Mouse (Mus musculus) lung, embryonic 15.5 days (tissue): Measurements from ENCODE around the gene C1qbp. TPM values are rescaled to one million over a fixed set of nuclear protein-coding genes. Genes with fewer than 3 reads are reported as not detected.
A peak's percentile ranks its signal among the peaks of the same experiment; 100 is the strongest.

Source experiments
- ATAC-seq: fragments of 200-750 bp; cut with Nextera tagmentation; 2 replicates; pipeline ENCODE4 v1.8.0; 2017; ENCODE audit warnings: moderate number of reproducible peaks, borderline replicate concordance; ENCODE audit not compliant: low FRiP score, low TSS enrichment; ENCODE audit errors: extremely low read depth
- H3K27ac ChIP-seq: fragments of 300-500 bp; sonication (generic); 2 replicates; pipeline ENCODE4 v1.5.1; 2015; ENCODE audit warnings: moderate library complexity, mild to moderate bottlenecking, inconsistent platforms
- H3K27me3 ChIP-seq: fragments of 300-500 bp; sonication (generic); 2 replicates; pipeline ENCODE4 v1.6.1; 2015; ENCODE audit warnings: inconsistent platforms
- H3K36me3 ChIP-seq: fragments of 300-500 bp; sonication (generic); 2 replicates; pipeline ENCODE4 v1.6.1; 2015; ENCODE audit warnings: inconsistent platforms
- H3K4me1 ChIP-seq: fragments of 300-500 bp; sonication (generic); 2 replicates; pipeline ENCODE4 v1.6.1; 2015; ENCODE audit warnings: inconsistent platforms
- H3K4me2 ChIP-seq: fragments of 300-500 bp; sonication (generic); 2 replicates; pipeline ENCODE4 v1.6.1; 2015; ENCODE audit warnings: inconsistent platforms, mild to moderate bottlenecking, moderate library complexity
- H3K4me3 ChIP-seq: fragments of 300-500 bp; sonication (generic); 2 replicates; pipeline ENCODE4 v1.5.1; 2015; ENCODE audit warnings: mild to moderate bottlenecking, inconsistent platforms
- H3K9ac ChIP-seq: fragments of 300-500 bp; sonication (generic); 2 replicates; pipeline ENCODE4 v1.6.1; 2015; ENCODE audit warnings: inconsistent platforms
- H3K9me3 ChIP-seq: fragments of 300-500 bp; sonication (generic); 2 replicates; pipeline ENCODE4 v1.6.1; 2016; ENCODE audit warnings: inconsistent platforms
- WGBS: fragments of 180-500 bp; shearing (Covaris S2); methylation state at CpG from one replicate; pipeline ENCODE4 v1.1.7; 2015; 5-methylcytosine and 5-hydroxymethylcytosine counted together
- polyA plus RNA-seq: library from polyadenylated mRNA; unstranded; fragments of >200 nt; fragmentation: Nextera tagmentation; extraction: Ambion mirVana; gene quantifications from 2 replicates; pipeline ENCODE4 v1.2.1, GENCODE M21; 2015

The C1qbp gene
- polyA plus RNA-seq: 220 and 229 TPM in 2 replicates

- peaks cover 63% of the 10 kb centered on the region for H3K36me3 ChIP-seq
- H3K9ac ChIP-seq: peak within 1 kb of the TSS; percentile 79
- under 1% methylated on average over 50 of the region's 64 CpGs for WGBS
- ATAC-seq: peak; percentile 96
- H3K27ac ChIP-seq: peak within 1 kb of the TSS; percentile 66
- H3K4me1 ChIP-seq: peaks cover 12% of the 10 kb centered on the region
- H3K4me2 ChIP-seq: peak within 1 kb of the TSS; percentile 64
- no peaks in the 10 kb centered on the region for H3K9me3 ChIP-seq
- peak within 1 kb of the TSS; percentile 77 for H3K4me3 ChIP-seq
- H3K27me3 ChIP-seq: no peaks in the 10 kb centered on the region
Measured at GRCm38 (mm10) chr11:70982557-70983228, at the start of gene C1qbp. Gene C1qbp, minus strand, starts transcription at chr11:70983026.

- ATAC-seq: no peak
- peak overlapping the region; percentile 91 for H3K4me2 ChIP-seq
- WGBS: 43% methylated on average over 7 of the region's 7 CpGs
- H3K36me3 ChIP-seq: peaks cover 13% of the 10 kb centered on the region
- peak overlapping the region; percentile 80; the same call in 1 of the 2 replicates for H3K27ac ChIP-seq
- H3K4me3 ChIP-seq: peak overlapping the region; percentile 60
- peaks cover 13% of the 10 kb centered on the region; the same call in 1 of the 2 replicates for H3K4me1 ChIP-seq
- H3K27me3 ChIP-seq: no peaks in the 10 kb centered on the region
- peak overlapping the region; percentile 51 for H3K9ac ChIP-seq
- H3K9me3 ChIP-seq: no peaks in the 10 kb centered on the region
Measured at GRCm38 (mm10) chr11:71032070-71032469, 49.2 kb upstream of the C1qbp start.

GRCm38 (mm10) chr11:71029403-71030118 is 46.7 kb upstream of the C1qbp start:
- peaks cover 13% of the 10 kb centered on the region; the same call in 1 of the 2 replicates for H3K4me1 ChIP-seq
- 78% methylated on average over 3 of the region's 3 CpGs for WGBS
- no peak overlapping the region for H3K4me3 ChIP-seq
- H3K36me3 ChIP-seq: peaks cover 36% of the 10 kb centered on the region
- no peaks in the 10 kb centered on the region for H3K9me3 ChIP-seq
- ATAC-seq: no peak
- H3K4me2 ChIP-seq: no peak overlapping the region
- no peak overlapping the region for H3K27ac ChIP-seq
- H3K27me3 ChIP-seq: no peaks in the 10 kb centered on the region
- H3K9ac ChIP-seq: no peak overlapping the region

GRCm38 (mm10) chr11:71028280-71028679 is 45.5 kb upstream of the C1qbp start:
- Histone ChIP-seq H3K4me2 (no peak overlapping the region), H3K4me1 (peaks cover 13% of the 10 kb centered on the region; the same call in 1 of the 2 replicates), H3K9me3 (no peaks in the 10 kb centered on the region), H3K36me3 (peaks cover 47% of the 10 kb centered on the region), H3K27me3 (no peaks in the 10 kb centered on the region), H3K4me3 (no peak overlapping the region), H3K9ac (no peak overlapping the region), H3K27ac (no peak overlapping the region)
- no peak for ATAC-seq
- 72% methylated on average over 3 of the region's 3 CpGs for WGBS

GRCm38 (mm10) chr11:71019201-71020068 is 36.6 kb upstream of the C1qbp start, which contains the start of the genes Mis12 and Derl2:
Gene Mis12, plus strand, starts transcription at chr11:71019611.
Gene Derl2, minus strand, starts transcription at chr11:71019841.
- Histone ChIP-seq H3K4me1 (peaks cover 28% of the 10 kb centered on the region), H3K4me2 (peak within 1 kb of the TSS; percentile 84), H3K27ac (peak within 1 kb of the TSS; percentile 96), H3K9me3 (no peaks in the 10 kb centered on the region), H3K9ac (peak within 1 kb of the TSS; percentile 93), H3K4me3 (peak within 1 kb of the TSS; percentile 85), H3K27me3 (no peaks in the 10 kb centered on the region), H3K36me3 (peaks cover 27% of the 10 kb centered on the region)
- under 1% methylated on average over 71 of the region's 71 CpGs for WGBS
- peak; percentile 100 for ATAC-seq

GRCm38 (mm10) chr11:71018416-71019200 is 35.8 kb upstream of the C1qbp start:
- 3% methylated on average over 28 of the region's 28 CpGs for whole genome bisulfite sequencing
- Histone ChIP-seq H3K27ac (peak overlapping the region; percentile 75), H3K4me3 (peak overlapping the region; percentile 85)

GRCm38 (mm10) chr11:71017051-71017450 is 34.2 kb upstream of the C1qbp start:
- no peak overlapping the region for H3K27ac ChIP-seq
- ATAC-seq: no peak
- 85% methylated on average over 1 of the region's 1 CpGs for WGBS
- H3K4me3 ChIP-seq: no peak overlapping the region
- peaks cover 28% of the 10 kb centered on the region for H3K4me1 ChIP-seq
- H3K4me2 ChIP-seq: peak overlapping the region; percentile 65; the same call in 1 of the 2 replicates
- H3K36me3 ChIP-seq: peaks cover 28% of the 10 kb centered on the region
- no peak overlapping the region for H3K9ac ChIP-seq
- no peaks in the 10 kb centered on the region for H3K27me3 ChIP-seq
- H3K9me3 ChIP-seq: no peaks in the 10 kb centered on the region

More at GRCm38 (mm10) chr11:71018416-71019200, 35.8 kb upstream of the C1qbp start:
- no peaks in the 10 kb centered on the region for H3K9me3 ChIP-seq
- ATAC-seq: peak; percentile 13; the same call in 1 of the 2 replicates
- H3K9ac ChIP-seq: peak overlapping the region; percentile 93
- H3K4me2 ChIP-seq: peak overlapping the region; percentile 65
- no peaks in the 10 kb centered on the region for H3K27me3 ChIP-seq
- H3K4me1 ChIP-seq: peaks cover 28% of the 10 kb centered on the region
- peaks cover 27% of the 10 kb centered on the region; the same call in 1 of the 2 replicates for H3K36me3 ChIP-seq

- no peak overlapping the region for H3K4me2 ChIP-seq
- WGBS: 91% methylated on average over 7 of the region's 7 CpGs
- no peaks in the 10 kb centered on the region for H3K9me3 ChIP-seq
- H3K9ac ChIP-seq: no peak overlapping the region
- no peak for ATAC-seq
- no peak overlapping the region for H3K4me3 ChIP-seq
- H3K4me1 ChIP-seq: peaks cover 6% of the 10 kb centered on the region
- H3K27me3 ChIP-seq: no peaks in the 10 kb centered on the region
- H3K27ac ChIP-seq: no peak overlapping the region
- peaks cover 62% of the 10 kb centered on the region for H3K36me3 ChIP-seq
Measured at GRCm38 (mm10) chr11:71012743-71013142, 29.9 kb upstream of the C1qbp start.

GRCm38 (mm10) chr11:71008321-71008720 is 25.5 kb upstream of the C1qbp start:
- H3K36me3 ChIP-seq: peaks cover 52% of the 10 kb centered on the region
- no peak for ATAC-seq
- 83% methylated on average over 3 of the region's 3 CpGs for WGBS

GRCm38 (mm10) chr11:71007831-71008230 is 25.0 kb upstream of the C1qbp start:
- 71% methylated on average over 7 of the region's 7 CpGs for WGBS
- Histone ChIP-seq H3K27ac (no peak overlapping the region), H3K4me1 (peaks cover 11% of the 10 kb centered on the region), H3K9me3 (no peaks in the 10 kb centered on the region), H3K4me2 (no peak overlapping the region), H3K36me3 (peaks cover 50% of the 10 kb centered on the region), H3K4me3 (no peak overlapping the region), H3K27me3 (no peaks in the 10 kb centered on the region), H3K9ac (no peak overlapping the region)
- no peak for ATAC-seq

More at GRCm38 (mm10) chr11:71008321-71008720, 25.5 kb upstream of the C1qbp start:
- no peak overlapping the region for H3K9ac ChIP-seq
- no peak overlapping the region for H3K4me2 ChIP-seq
- H3K9me3 ChIP-seq: no peaks in the 10 kb centered on the region
- peaks cover 6% of the 10 kb centered on the region for H3K4me1 ChIP-seq
- no peak overlapping the region for H3K4me3 ChIP-seq
- H3K27me3 ChIP-seq: no peaks in the 10 kb centered on the region
- H3K27ac ChIP-seq: no peak overlapping the region
